Mouse (Mus musculus) lung, postnatal 10 days (tissue): Measurements from ENCODE around the gene Foxj3.
A peak's percentile ranks its signal among the peaks of the same experiment; 100 is the strongest.
"Not testable (repeated sequence)": the region's sequence is repeated elsewhere in the genome, so short reads cannot be mapped to it uniquely, and the experiment has no call there.

ENCODE experiments used
- DNase-seq: peaks from one replicate; pipeline ENCODE4 v3.0.0; 2021

Foxj3 gene

DNA sequence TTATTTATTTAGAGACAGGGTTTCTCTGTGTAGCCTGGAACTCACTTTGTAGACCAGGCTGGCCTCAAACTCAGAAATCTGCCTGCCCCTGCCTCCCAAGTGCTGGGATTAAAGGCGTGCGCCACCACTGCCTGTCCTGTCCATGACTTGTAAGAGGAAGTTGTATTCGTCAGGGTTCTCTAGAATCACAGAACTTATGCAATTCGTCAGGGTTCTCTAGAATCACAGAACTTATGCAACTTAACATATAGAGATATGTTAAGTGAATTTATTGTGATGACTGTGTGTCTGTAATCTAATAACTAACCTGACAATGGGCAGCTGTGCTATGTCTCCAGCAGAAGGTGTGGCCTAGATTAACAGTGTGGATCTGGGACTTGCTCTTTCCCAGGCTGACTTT, at the start of gene Foxj3:
Gene Foxj3, plus strand, starts transcription at position 390 of the 400 bp plus-strand sequence.
- not testable (repeated sequence) for DNase-seq

DNA sequence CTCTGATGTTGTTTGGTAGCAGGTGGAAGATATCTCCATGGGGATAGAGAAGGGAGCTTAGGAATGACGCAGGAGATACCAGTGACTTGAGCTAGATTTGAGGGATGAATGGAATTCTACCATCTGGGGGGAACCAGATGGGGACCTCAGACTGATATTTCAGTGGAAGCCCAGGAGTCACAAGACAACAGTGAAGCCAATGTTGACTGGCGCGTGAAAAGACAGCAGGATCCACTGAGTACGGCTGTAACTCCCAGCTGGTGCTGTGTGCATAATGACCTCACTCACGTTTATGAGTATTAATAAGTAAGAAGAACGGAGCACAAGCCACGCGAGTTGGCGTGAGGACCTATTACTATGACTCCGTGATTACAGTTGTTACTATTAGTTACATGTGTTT, 47.1 kb upstream of the Foxj3 start:
- no peak for DNase-seq

DNA sequence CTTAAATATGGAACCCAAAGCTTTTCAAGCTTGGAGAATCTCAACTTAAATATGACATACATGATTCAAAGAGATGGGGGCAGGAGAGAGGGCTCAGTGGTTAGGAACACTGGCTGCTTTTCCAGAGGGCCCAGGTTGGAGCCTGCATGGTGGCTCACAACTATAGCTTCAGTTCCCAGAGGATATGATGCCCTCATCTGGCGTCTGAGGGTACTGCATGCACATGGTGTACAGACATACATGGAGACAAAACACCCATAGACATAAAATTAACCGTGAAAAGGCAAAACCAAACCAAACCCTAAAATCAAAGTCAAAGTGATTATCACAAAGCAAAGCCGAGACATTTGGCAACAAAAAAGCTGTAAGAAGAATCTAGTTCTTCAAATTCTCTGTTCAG, 46.0 kb upstream of the Foxj3 start:
- DNase-seq, result peak; percentile 33

DNA sequence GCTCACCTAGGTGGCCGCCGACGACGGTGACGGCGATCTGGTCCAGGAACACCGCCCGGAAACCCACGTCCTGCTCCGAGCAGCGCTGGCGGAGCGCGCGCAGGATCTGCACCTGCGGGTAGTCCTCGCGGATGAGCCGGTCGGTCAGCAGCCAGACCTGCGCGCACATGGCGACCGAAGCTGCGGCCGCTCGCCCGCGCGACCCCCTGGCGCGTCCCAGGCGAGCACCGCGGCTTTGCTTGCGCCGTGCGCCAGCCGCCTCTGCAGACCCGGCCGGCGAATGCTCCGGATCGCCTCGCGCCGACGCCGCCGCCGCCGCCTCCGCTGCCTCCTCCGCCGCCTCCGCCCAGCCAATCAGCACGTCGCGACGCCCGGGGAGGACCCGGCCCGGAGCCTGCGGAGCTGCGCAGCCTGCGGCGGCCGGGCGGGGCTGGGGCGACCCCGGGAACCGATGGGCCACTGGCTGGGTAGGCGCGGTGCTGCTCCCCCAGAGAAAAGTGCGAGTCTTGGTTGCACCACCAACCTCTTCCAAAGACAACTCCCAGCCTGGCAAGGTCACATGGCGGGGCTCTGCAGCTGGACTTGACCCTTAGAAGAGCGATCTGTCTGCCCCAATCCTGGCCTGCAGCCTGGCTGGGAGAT, 44.4 kb upstream of the Foxj3 start, which contains the start of gene Rimkla:
Gene Rimkla, minus strand, starts transcription at position 338 of the 642 bp plus-strand sequence.
- peak; percentile 68 for DNase-seq

DNA sequence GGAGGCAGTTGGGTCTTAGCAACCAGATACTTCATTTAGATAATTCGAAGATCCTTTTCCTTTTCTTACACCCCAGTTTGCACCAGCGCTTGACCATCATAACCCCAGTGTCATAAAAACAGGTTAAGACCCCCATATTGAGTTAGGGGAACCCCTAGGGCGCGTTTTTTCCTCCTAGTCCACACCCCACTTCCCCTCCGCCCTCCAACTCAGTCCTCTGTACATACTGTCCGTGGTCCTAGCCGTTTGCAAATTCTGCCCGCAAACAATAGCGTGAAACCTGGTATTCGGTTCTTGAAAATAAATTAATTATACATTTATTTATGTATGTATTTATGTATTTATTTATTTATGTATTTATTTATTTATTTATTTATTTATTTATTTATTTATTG, 43.9 kb upstream of the Foxj3 start:
- DNase-seq, result no peak

DNA sequence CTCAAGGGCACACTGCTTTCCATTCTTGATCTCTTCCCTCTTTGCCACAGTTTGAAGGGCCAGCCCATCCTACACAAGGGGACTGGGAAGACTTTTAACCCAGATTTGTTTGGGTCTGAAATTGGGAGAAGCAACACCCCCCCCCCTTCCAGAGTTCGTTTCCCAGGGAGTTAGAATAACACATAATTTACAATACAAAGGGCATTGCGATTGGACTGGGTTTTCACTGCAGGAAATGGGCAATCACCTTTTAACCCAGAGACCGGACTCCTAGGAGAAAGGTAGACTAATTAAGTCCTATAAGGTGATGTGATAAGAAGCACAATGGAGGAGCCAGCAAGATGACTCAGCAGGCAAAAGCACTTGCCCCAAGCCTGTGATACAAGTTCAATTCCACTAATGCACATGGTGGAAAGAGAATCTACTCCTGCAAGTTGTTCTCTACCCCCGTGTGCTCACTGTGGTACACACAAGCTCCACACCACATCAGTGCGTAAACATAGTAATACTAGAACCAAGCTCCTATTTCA, 38.4 kb upstream of the Foxj3 start:
- no peak for DNase-seq

DNA sequence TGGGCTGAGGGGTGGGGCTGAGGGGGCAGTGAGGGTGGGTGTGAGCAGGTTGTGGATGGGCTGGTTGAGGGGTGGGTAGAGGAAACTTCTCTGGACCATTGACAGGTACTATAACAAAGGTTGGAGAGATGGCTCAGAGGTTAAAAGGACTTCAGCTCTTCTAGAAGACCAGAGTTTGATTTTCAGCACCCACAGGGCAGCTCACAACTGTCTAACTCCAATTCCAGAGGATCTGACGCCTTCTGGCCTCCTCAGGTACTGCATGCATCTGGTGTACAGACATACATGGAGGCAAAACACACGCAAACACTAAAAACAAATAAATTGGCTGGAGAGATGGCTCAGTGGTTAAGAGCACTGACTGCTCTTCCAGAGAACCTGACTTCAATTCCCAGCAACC, 25.2 kb upstream of the Foxj3 start:
- no peak for DNase-seq

DNA sequence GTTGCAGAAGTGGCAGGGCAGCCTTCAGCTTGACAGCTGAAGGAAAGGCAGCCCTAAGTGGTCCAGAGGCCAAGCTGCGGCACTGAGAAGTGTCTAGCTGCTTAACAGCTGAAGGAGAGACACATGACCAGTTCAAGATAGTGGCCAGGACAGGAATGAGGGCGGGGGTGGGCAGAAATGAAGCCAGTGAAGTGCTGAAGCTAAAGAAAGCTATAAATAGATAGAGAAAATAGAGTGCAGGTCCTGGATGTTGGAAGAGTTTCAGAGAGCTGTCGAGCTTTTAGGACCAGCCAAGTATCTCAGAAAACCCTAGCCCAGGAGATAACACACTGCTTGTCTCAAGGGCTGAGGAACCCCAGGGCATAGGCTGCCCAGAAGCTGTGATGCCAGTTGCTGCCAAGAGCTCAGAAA, 24.1 kb upstream of the Foxj3 start:
- DNase-seq, result no peak

DNA sequence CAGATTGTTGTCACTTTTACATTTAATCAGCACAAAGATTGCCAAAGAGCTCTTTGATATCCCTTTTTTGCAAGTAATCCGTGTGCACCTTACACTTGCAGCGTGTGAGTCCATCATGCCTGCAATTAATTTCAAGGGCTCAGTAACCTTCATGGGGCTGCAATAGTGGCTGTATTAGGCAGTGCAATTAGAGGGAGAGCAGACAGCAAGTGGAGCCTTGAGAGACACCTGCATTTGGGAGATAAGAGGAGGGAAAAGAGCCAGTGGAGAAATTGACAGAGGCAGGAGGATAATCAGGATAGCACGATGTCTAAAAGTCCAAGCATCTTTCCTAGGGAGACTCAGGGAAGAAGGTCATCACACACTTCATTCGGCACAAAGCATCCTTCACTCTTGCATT, 13.2 kb upstream of the Foxj3 start:
- no peak for DNase-seq

DNA sequence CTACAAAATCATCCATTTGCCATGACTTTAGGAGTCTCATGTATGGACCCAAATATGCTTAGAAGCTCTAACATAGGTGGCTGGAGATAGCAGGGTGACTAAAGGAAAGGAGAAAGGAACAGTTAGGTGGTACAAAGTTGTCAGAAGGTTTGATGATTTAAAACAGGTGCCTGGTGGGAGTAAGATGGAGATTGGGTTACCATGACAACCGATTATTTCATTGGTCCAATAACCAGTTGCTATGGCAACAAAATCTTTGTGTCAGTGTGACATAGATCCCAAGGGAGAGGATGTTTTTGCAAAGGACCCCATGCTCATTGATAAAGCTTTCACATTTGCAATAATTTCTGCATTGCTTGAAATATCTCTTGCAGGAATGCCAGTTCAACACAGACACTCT, 12.8 kb upstream of the Foxj3 start:
- DNase-seq, result no peak

DNA sequence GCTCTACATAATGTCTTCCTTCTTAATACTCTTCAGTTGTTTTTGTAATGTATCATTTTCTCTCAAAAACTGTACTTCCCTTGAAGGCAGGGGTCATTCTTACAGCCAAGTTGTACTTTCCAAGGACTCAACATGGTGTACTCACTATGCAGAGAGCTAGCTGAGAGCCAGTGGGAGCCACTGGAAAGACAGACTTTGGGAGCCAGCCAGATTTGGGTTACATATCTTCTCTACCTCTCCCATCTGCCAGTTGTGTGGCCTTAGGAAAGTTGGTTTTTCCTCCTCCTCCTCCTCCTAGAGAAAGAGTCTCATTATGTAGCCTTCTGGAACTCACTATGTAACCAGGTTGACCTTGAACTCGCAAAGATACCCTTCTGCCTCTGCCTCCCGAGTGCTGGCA, 12.3 kb upstream of the Foxj3 start:
- no peak for DNase-seq

DNA sequence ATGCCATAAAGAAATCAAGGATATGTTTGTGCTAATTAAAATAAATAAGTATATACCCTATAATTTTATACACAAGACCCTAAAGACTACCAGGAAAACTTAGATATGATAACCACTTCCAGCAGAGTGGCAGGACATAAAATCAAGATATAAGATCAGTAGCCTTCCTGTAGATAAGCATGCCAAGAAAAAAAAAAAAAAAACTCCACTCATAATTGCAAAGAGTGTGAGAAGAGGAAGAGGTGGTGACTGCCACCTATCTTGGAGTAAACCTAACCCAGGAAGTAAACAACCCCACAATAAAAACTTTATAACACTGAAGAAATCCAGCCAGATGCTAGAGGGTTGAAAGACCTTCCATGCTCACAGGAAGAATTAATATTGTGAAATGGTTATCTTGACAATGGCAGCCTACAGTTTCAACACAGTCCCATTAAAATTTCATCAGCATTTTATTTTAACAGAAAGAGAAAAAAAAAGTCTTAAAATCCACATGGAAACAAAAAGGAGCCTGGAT, 10.4 kb upstream of the Foxj3 start:
- DNase-seq, result no peak

DNA sequence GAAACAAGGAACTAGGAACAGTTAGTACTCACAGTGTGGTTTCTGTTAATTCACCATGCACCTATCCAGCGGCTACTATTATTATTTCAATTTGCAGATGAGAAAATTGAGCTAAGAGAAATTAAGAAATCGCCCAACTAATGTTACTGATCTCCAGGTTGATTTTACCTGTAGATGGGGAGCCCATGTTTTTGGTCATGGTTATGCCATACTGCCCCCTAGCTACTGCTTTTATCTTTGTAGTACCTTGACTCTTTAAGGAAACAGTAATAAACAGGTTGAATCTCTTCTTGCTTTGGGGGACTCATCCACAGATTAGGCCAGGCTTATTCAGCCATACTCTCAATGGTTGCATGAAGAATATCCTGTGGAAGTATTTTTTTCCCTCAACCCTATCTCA, 5.0 kb upstream of the Foxj3 start:
- no peak for DNase-seq

DNA sequence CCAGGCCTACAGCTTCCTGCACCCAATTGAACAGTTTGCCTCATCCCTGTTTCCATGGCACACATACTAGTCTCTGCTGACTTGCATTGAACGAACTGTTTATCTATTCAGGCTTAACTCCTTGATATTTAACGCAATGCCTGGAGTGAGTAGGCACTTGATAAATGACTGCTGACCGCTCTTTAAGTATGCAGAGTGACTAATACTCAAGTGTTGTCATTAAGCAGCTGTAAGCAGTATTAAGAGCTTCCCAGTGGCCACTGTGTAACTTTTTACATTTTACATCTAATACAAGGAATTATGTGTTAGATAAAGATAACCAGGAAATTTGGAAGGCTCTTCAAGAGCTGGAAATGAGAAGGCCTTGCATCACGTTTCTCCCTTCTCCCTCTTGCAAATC, 1.7 kb upstream of the Foxj3 start:
- no peak for DNase-seq

DNA sequence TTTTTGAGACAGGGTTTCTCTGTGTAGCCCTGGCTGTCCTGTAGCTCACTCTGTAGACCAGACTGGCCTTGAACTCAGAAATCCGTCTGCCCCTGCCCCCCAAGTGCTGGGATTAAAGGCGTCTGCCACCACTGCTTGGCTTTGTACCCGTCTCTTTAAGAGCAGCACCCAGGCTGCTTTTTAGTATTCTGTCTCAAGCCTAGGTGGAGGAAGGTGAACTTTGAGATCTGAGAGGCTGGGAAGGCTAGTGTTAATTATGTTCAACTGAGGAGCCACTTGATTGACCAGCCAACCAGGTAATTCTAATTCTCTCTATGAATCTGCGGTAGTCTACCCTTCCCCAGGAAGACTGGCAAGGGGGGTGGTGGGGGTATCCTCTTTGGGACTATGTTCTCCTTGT, 632 bp downstream of the Foxj3 start:
- no peak for DNase-seq

DNA sequence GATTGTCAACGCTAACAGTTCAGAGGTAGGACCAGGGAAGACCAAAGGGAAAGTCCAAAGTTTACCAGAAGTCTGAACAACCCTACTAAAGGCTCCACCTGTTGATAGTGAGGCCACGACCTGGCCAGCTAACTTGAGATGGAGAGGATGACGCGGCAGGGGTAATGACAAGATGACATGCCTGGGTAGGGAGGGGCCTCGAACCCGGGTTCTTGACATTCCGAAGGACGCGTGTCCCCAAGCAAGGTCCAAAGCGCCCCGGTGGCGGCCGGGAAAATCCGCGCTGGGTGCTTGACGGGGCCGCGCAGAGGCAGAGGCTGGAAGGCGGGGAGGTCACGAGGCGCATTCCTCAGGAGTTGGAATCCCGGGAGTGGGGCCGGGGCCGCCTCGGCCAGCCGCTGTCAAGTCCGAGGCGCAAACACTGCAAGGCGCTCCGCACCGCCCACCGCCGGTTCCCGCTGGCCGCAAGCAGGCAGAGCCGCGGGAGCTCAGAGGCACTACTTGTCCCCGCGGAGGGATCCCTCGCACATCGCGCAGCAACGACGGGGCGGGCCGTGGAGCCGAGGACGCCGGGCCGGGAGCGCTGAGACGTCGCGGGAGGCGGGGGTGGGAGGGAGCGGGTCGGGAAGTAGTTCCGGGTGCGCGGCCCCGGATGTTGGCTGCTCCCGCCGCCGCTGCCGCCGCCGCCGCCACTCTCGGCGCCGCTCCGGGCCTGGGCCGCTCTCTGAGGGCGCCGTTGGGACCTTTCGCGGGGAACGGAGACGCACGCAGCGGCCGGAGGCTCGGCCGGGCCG, 2.4 kb downstream of the Foxj3 start, which contains the start of gene Frg2f1:
Gene Frg2f1, minus strand, starts transcription at position 499 of the 794 bp plus-strand sequence.
- peak; percentile 97 for DNase-seq

DNA sequence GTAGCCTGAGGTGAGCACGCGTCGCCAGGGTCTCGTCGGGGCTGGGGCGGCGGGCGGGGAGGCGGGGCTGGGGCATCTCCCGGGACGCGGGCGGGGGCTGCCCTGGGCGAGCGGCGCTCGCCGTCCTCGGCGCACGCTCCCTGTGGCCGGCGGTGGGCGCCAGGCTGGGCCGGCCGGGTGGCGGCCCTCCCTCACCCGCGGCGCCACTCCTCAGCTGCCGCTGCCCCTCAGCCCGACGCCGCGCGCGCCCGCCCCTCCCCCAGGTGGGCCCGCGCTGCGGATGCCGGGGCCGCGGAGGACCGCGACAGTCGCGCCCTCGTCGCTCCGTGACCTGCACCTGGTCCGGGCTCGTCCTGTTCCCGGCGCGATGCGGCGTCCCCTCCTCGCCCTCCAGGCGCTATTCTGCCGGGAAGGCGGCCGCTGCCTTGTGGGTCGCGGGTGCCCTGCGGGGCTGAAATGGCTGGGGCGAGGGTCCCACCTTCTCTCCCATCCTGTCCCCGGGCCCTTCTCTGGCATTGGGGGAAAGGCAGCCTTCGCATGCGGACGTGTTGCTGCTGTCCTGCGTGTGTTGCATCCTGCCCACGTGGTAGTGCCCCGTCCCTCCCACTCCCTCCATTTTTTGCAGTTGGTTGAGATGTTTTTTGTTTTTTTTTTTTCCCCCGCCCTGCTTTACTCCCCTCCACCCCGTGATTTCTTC, 3.2 kb downstream of the Foxj3 start:
- peak; percentile 63 for DNase-seq

DNA sequence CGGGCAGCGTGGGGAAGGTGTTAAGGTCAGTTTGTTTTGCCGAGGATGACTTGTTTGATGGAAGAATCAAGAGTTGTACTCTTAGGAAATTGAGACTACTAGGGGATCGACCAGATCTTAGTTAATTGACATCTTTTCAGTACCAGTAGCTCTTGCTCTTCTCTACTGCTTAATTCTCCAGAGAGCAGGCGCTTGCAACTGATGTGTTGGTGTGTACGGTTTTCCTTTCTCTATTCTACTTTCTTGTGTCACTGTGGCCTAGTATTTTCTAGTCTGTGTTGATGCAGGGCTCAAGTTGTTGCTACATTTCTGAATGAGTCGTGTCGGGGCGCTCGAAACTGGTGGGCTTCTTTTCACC, 3.7 kb downstream of the Foxj3 start:
- DNase-seq, result no peak

DNA sequence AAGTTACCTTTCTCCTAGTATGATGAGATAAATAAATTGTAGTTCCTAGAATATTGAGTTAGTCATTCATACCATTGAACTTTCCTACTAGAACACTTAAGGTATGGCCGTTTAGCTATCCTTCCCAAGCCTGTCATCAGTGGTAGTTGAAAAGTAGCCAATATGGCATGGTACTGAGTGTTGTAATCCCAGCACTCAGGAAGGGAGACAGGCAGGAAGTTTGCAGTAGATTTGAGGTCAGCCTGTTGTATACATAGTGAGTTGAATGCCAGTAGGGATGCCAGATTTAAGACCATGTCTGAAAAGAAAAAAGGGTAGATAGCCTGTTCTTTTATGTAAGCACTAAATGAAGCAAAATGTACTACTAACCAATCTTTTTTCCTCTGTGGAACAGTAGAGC, 14.1 kb downstream of the Foxj3 start:
- no peak for DNase-seq

DNA sequence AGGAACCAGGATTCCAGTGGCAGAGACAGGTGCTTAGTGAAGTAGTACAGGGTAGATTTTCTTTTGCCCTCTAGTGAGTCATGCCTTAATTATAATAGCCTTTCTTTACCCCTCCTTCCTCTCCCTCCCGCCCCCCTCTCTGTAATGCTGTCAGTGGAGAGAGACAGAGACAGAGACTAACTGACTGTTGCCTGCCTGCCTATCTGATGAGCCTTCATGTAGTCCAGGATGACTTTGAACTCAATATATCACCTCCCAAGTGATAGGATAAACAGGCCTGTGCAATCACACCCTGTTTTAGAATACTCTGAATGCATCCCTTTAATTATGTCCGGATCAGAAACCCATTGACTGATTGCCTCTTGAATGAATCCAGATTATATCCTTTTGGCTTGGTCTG, 18.7 kb downstream of the Foxj3 start:
- no peak for DNase-seq

DNA sequence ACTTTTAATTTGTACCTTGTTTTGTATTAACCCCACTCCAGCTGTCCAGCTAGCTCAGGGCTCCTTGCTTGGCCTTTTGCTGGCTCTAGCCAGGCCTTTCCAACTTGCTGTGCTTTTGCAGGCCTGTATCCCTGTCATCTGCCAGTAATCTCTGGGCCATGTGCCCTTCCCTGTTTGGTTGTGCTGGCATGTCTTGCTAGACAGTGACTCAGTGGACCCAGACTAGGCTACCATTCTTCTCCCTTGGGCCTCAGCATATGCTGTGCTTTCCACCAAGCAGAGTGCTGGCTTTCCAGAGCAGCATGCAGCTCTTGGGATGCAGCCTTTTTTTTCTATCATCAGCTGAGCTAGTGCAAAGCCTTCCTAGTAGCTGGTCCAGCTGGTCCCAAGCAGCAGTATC, 26.3 kb downstream of the Foxj3 start:
- no peak for DNase-seq

DNA sequence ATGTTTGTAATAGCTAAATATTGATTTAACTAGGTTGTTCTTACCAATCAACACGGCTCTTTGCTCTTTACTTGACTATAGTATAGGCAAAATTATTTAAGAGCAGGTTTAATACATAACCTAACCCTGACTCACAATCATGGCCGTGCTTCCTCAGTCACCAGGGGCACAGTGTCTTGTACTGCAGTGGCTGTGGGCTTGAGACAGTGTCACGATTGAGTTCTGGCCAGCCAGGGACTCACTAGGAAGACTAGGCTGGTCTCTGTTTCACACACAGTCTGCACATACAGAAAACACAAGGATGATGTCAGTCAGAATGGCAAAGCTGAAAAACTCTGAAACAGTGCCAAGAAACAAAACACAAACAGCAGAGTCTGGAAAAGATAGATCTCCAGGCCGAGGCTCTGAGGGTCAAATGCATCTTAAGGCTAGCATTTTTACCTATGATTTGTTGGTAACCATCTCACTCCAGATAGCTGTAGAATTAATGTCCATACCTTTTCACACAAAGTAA, 29.6 kb downstream of the Foxj3 start:
- DNase-seq, result peak; percentile 2

DNA sequence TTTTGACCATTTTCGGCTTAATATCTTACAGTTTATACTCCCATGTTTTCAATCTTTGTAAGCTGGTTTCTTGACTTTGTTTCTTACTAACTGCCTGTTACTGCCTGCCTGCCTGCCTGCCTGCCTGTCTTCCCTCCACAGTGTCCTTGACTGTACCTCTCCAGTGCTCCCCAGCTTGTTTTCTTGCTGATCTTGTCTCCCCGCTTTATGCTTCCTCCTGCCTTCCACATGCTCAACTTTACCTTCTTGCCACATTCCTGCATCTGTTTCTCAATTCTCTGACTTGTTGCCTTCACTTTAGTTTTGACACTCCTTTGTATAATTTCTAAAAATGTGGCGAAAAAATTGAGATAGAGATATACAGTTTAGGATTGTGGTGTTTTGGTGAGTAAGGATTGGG, 35.9 kb downstream of the Foxj3 start:
- DNase-seq, result no peak
